Mouse (Mus musculus): ENCODE results near the gene Ice1. TPM values are rescaled to one million over a fixed set of nuclear protein-coding genes. Genes with fewer than 3 reads are reported as not detected.

Gene Ice1
- polyA plus RNA-seq, 1 experiment from 2014 or later = 20.1 TPM

DNA sequence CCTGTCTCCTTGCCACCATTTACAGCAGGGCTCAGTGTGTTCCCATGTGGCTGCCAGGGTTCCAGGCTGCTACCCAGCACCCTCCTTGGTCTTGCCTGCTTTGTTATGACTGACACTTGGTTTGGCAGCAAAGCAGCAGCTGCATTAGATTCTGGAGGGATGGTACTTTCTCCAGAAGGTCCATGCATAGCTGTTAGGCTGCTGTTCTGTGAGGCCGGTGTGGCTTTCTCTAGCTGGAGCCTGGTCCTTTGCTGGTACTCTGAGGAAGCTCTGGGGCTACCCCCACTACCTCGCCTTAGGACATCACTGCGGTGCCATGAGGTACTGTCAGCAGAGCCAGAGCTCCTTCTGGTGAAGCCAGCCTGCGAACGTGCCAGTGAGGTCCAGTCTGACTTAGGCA lies 32.1 kb downstream of the Ice1 start:
- WGBS = 96% methylated on average over 5 of the region's 5 CpGs
- ATAC-seq (ENCODE audit: insufficient number of reproducible peaks, low FRiP score) = no peak
- no peak overlapping the region for H3K4me2 ChIP-seq

DNA sequence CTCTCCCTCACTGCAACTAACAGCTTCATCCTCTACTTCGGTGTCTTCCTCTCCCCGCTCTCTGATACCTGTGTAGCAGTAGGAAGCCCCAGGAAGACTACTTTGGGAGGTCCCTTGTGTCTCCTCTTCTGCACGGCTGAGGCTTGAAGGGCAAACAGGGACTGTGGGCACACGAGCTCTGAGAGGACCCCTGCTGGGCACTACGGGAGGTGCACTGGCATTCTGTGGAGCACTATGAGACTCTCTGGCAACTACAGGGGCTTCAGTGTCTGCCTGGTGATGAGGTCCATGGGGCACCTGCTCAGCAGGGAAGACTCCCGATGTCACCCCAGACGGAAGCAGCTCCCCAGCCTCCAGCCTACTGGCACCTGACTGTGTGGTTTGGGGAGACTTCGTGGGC lies 32.7 kb downstream of the Ice1 start:
- Histone ChIP-seq H3K9ac (no peak overlapping the region), H3K27me3 (replicated peaks) (no peaks in the 10 kb centered on the region), H3K27ac (ENCODE audit: poor library complexity, severe bottlenecking) (no peak overlapping the region), H3K36me3 (peaks cover 99% of the 10 kb centered on the region), H3K9me3 (replicated peaks) (no peaks in the 10 kb centered on the region), H3K4me3 (no peak overlapping the region), H3K4me1 (replicated peaks) (no peaks in the 10 kb centered on the region), H3K4me2 (no peak overlapping the region)
- WGBS = 84% methylated on average over 8 of the region's 8 CpGs
- ATAC-seq (ENCODE audit: insufficient number of reproducible peaks, low FRiP score) = no peak

More for the DNA sequence above, 32.1 kb downstream of the Ice1 start:
- H3K9ac ChIP-seq = no peak overlapping the region
- H3K27ac ChIP-seq (ENCODE audit: poor library complexity, severe bottlenecking) = no peak overlapping the region
- H3K36me3 ChIP-seq = peaks cover 99% of the 10 kb centered on the region
- H3K9me3 ChIP-seq (replicated peaks) = no peaks in the 10 kb centered on the region
- H3K4me1 ChIP-seq (replicated peaks) = no peaks in the 10 kb centered on the region
- no peak overlapping the region for H3K4me3 ChIP-seq
- H3K27me3 ChIP-seq (replicated peaks) = no peaks in the 10 kb centered on the region

DNA sequence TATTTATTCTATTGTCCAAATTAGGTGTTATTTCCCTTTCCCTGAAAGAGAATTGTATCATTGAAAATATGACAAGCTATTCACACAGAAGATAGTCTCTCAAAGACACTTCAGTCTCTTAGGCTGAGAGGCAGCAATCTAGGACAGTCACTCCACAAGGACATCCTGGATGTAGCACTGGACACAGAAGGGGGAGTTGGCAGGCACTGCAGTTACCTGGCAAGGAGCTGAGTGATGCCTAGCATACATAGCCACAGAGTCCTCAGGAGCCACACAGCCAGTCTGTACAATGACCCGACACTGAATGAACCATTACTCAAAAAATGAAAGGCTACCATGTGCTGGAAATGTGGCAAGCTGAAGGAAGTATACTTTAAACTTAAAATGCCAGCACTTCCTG lies 35.9 kb downstream of the Ice1 start:
- Histone ChIP-seq H3K9ac (no peak overlapping the region), H3K4me2 (no peak overlapping the region), H3K4me1 (replicated peaks) (no peaks in the 10 kb centered on the region), H3K36me3 (peaks cover 88% of the 10 kb centered on the region), H3K27me3 (replicated peaks) (no peaks in the 10 kb centered on the region), H3K4me3 (no peak overlapping the region), H3K9me3 (replicated peaks) (no peaks in the 10 kb centered on the region), H3K27ac (ENCODE audit: poor library complexity, severe bottlenecking) (no peak overlapping the region)
- ATAC-seq (ENCODE audit: insufficient number of reproducible peaks, low FRiP score) = no peak
- 80% methylated on average over 1 of the region's 1 CpGs for WGBS

DNA sequence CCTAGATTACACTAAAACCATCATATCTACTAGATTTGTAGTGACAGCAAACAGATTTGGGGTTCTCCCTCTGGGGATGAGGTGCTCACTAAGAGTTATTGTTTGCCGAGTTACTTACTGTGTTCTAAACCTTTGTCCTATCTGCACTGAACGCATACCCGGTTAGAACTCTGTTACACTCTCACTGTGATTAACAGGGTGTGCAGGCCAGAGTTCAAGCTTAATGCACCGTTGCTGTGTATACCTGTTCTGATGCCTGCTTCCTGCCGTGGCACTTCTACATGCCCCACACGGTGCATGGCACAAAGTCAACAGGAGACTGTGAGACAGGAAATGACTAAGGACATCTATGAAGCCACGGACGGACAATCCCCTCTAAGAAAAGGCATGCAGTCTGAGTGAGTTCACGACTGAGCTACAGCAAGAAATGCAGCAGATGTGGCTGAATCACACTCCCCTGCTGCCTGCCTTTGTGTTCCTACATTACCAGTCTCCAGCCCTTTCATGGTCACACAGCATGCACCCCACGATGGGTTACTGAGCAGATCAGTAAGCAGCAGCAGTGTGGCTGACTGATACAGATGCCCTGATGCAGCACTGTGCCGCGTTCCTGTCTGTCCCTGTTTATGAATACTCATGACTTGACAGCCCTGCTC lies 37.3 kb downstream of the Ice1 start:
- H3K4me3 ChIP-seq = no peak overlapping the region
- WGBS = 80% methylated on average over 12 of the region's 12 CpGs
- no peak overlapping the region for H3K4me2 ChIP-seq
- no peaks in the 10 kb centered on the region for H3K9me3 ChIP-seq (replicated peaks)
- H3K4me1 ChIP-seq (replicated peaks) = no peaks in the 10 kb centered on the region
- peaks cover 86% of the 10 kb centered on the region for H3K36me3 ChIP-seq
- H3K9ac ChIP-seq = no peak overlapping the region
- no peak for ATAC-seq (ENCODE audit: insufficient number of reproducible peaks, low FRiP score)
- no peak overlapping the region for H3K27ac ChIP-seq (ENCODE audit: poor library complexity, severe bottlenecking)
- no peaks in the 10 kb centered on the region for H3K27me3 ChIP-seq (replicated peaks)

DNA sequence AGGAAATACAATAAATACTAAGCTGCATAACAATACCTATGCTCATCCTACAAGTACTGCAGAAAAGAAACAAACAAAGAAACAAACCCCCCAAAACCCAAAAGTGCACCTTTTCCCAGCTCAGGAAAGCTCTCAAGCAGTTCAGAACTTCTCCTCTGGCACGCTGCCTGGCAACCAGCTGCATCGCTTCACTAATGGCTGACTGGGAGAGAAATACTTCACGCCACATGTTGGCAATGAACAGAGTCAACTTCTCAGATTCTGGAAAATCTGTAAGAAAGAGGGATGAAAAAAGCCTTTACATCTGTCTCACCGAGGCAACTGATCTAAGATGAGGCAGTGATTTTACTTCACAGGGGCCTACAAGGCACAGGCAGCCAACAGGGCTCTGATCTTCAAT lies 38.5 kb downstream of the Ice1 start:
- Histone ChIP-seq H3K36me3 (peaks cover 86% of the 10 kb centered on the region), H3K27me3 (replicated peaks) (no peaks in the 10 kb centered on the region), H3K9ac (no peak overlapping the region), H3K4me2 (no peak overlapping the region), H3K9me3 (replicated peaks) (no peaks in the 10 kb centered on the region), H3K4me3 (no peak overlapping the region), H3K4me1 (replicated peaks) (no peaks in the 10 kb centered on the region), H3K27ac (ENCODE audit: poor library complexity, severe bottlenecking) (no peak overlapping the region)
- 85% methylated on average over 4 of the region's 4 CpGs for WGBS
- ATAC-seq (ENCODE audit: insufficient number of reproducible peaks, low FRiP score) = no peak

DNA sequence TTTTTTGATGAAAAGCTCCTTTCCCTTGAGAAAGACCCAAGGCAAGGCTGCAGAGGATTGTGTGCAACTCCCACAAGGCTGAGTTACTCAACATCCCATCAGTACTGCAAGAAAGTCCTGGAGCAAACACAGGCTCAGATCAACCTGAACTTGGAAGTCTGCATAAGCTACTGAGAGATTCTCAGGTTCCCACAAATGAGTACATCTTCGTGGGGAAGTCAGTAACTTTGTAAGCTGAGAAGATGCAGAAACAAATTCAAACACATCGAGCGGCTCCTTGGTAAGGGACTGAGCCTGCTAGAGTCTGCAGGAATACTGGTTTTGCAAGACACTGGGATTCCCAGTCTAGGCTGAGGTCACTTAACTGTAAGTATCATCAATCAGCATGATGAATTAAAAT lies 40.5 kb downstream of the Ice1 start:
- H3K27ac ChIP-seq (ENCODE audit: poor library complexity, severe bottlenecking) = no peak overlapping the region
- WGBS = 91% methylated on average over 3 of the region's 3 CpGs
- H3K36me3 ChIP-seq = peaks cover 86% of the 10 kb centered on the region

DNA sequence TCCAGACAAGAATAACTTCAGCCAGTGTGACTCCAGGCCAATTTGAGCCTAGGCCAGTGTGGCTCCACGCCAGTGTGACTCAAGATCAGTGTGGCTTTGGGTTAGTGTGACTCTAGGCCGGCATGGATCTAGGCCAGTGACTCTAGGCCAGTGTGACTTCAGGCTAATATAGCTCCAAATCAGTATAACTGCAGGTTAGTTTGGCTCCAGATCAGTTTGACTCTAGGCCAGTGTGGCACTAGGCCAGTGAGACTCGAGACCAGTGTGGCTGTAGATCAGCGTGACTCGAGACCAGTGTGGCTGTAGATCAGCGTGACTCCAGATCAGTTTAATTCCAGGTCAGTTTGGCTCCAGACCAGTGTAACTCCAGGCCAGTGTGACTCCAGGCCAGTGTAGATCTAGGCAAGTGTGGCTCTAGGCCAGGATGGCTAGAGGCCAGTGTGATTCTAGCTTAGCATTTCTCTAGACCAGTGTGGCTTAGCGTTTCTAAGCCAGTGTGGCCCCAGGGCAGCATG lies 47.1 kb downstream of the Ice1 start:
- Histone ChIP-seq H3K36me3 (peaks cover 83% of the 10 kb centered on the region), H3K27me3 (replicated peaks) (no peaks in the 10 kb centered on the region), H3K4me1 (replicated peaks) (no peaks in the 10 kb centered on the region), H3K4me2 (no peak overlapping the region), H3K4me3 (no peak overlapping the region), H3K9ac (no peak overlapping the region), H3K9me3 (replicated peaks) (no peaks in the 10 kb centered on the region), H3K27ac (ENCODE audit: poor library complexity, severe bottlenecking) (no peak overlapping the region)
- no peak for ATAC-seq (ENCODE audit: insufficient number of reproducible peaks, low FRiP score)
- WGBS = 91% methylated on average over 7 of the region's 7 CpGs

More for the DNA sequence above, 40.5 kb downstream of the Ice1 start:
- H3K27me3 ChIP-seq (replicated peaks) = no peaks in the 10 kb centered on the region
- ATAC-seq (ENCODE audit: insufficient number of reproducible peaks, low FRiP score) = no peak
- no peaks in the 10 kb centered on the region for H3K4me1 ChIP-seq (replicated peaks)
- H3K4me3 ChIP-seq = no peak overlapping the region
- H3K4me2 ChIP-seq = no peak overlapping the region
- H3K9ac ChIP-seq = no peak overlapping the region
- H3K9me3 ChIP-seq (replicated peaks) = no peaks in the 10 kb centered on the region

DNA sequence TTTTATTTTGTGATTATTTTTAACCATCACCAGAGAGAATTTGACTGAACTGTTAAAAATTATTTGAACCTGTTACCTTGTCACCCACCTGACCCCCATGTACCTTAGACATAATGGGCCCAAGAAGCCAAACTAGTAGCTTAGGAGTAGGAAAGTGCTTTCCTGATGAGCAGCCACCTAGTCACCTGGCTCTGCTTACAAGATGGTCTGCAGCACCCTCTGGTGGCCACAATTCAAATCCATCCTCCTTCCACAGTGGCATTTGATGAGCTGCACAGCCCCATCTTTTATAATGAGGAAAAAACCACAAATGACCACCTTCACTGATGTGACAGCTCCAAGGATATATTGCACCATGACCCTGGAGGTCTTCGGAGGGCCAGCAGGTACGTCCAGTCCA lies 50.5 kb downstream of the Ice1 start:
- Histone ChIP-seq H3K9ac (no peak overlapping the region), H3K4me1 (replicated peaks) (no peaks in the 10 kb centered on the region), H3K4me3 (no peak overlapping the region), H3K27ac (ENCODE audit: poor library complexity, severe bottlenecking) (no peak overlapping the region), H3K4me2 (no peak overlapping the region), H3K36me3 (peaks cover 58% of the 10 kb centered on the region), H3K9me3 (replicated peaks) (no peaks in the 10 kb centered on the region), H3K27me3 (replicated peaks) (no peaks in the 10 kb centered on the region)
- no peak for ATAC-seq (ENCODE audit: insufficient number of reproducible peaks, low FRiP score)
- WGBS = 78% methylated on average over 2 of the region's 2 CpGs

DNA sequence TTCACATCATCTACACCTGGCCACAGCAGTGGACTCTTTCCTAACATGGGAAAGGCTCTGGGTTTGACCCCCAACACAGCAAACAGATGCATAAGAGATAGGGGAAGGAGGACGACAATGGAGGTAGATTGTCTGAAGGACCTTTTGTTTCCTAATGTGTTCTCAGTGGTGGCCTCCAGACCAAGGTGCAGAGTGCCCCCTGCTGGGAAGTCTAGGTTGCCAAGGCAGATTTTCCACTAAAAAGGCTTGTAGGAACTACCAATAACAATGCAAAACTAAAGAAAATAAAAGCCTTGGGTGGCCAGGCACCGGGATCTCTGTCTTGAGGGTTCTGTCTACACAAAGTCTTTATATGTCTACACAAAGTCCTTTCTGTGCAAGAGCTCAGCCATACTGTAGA lies 54.9 kb downstream of the Ice1 start:
- H3K9ac ChIP-seq = no peak overlapping the region
- no peak overlapping the region for H3K4me3 ChIP-seq
- H3K27ac ChIP-seq (ENCODE audit: poor library complexity, severe bottlenecking) = no peak overlapping the region
- H3K36me3 ChIP-seq = peaks cover 27% of the 10 kb centered on the region
- no peaks in the 10 kb centered on the region for H3K27me3 ChIP-seq (replicated peaks)
- no peak overlapping the region for H3K4me2 ChIP-seq
- ATAC-seq (ENCODE audit: insufficient number of reproducible peaks, low FRiP score) = no peak
- WGBS = 43% methylated on average over 2 of the region's 2 CpGs
- H3K4me1 ChIP-seq (replicated peaks) = no peaks in the 10 kb centered on the region
- H3K9me3 ChIP-seq (replicated peaks) = no peaks in the 10 kb centered on the region

DNA sequence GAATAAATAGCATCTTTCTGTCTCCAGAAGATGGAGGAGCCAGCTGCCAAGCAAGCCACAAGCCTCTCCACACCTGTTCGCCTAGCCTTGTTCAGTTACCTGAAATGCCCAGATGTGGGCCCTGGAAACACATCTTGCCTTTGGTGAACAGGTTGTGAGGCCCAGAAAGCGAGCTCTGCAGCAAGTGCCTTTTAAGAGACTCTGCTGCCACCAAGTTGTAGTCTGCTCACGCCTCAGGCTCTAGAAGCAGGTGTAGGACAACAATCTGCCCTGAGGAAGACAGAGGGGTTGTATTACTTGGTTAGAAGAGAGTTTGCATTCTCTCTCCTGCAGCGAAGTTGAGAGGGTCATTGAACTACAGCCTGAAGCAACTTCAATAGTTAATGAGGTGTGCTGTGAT lies 55.9 kb downstream of the Ice1 start:
- H3K9ac ChIP-seq = no peak overlapping the region
- ATAC-seq (ENCODE audit: insufficient number of reproducible peaks, low FRiP score) = no peak
- no peak overlapping the region for H3K27ac ChIP-seq (ENCODE audit: poor library complexity, severe bottlenecking)
- H3K36me3 ChIP-seq = peaks cover 18% of the 10 kb centered on the region
- no peak overlapping the region for H3K4me2 ChIP-seq
- WGBS = 81% methylated on average over 4 of the region's 4 CpGs
- H3K27me3 ChIP-seq (replicated peaks) = no peaks in the 10 kb centered on the region
- no peaks in the 10 kb centered on the region for H3K4me1 ChIP-seq (replicated peaks)
- no peaks in the 10 kb centered on the region for H3K9me3 ChIP-seq (replicated peaks)
- no peak overlapping the region for H3K4me3 ChIP-seq

DNA sequence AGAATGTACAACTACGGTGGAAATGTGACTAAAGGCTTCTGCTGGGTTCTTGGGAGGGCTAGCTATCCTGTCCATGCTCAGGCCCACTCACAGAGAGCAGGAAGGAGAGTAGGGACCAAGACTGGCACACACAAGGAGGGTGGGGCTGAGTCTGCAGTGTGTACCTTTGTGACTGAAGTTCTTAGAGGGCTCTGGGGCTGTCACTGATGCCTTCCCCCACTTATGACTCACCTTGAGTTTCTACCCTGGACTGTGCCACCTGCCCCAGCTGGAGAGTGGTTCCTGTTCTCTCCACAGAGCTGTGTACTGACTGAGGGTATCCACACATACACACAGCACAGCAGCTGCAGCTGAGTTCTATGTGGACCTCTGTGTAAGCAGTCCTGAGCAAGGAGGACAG lies 63.2 kb downstream of the Ice1 start:
- Histone ChIP-seq H3K9me3 (replicated peaks) (no peaks in the 10 kb centered on the region), H3K27me3 (replicated peaks) (no peaks in the 10 kb centered on the region), H3K4me1 (replicated peaks) (no peaks in the 10 kb centered on the region), H3K36me3 (no peaks in the 10 kb centered on the region), H3K9ac (no peak overlapping the region), H3K27ac (ENCODE audit: poor library complexity, severe bottlenecking) (no peak overlapping the region), H3K4me2 (no peak overlapping the region), H3K4me3 (no peak overlapping the region)
- WGBS = 69% methylated on average over 1 of the region's 1 CpGs
- ATAC-seq (ENCODE audit: insufficient number of reproducible peaks, low FRiP score) = no peak

DNA sequence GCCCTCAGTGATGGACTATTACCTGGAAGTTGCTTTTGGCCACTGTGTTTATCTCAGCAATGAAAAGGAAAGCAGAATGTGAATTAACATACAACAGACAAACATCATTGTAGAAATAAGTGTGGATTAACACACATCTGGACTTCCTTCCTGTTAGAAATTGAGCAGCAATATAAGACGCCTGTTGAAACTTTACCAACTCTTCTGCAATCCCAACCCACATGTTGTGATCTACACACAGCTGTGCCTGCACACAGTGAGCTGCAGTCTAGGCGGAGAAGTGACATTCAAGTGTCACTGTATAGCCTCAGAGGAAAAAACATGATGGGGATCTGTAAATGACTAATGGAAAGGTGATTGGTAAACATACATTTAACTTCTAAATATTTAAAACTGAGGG lies 69.5 kb downstream of the Ice1 start:
- H3K9ac ChIP-seq = no peak overlapping the region
- H3K9me3 ChIP-seq (replicated peaks) = no peaks in the 10 kb centered on the region
- H3K27me3 ChIP-seq (replicated peaks) = no peaks in the 10 kb centered on the region
- 70% methylated on average over 2 of the region's 2 CpGs for WGBS
- no peaks in the 10 kb centered on the region for H3K36me3 ChIP-seq
- H3K4me2 ChIP-seq = no peak overlapping the region
- no peaks in the 10 kb centered on the region for H3K4me1 ChIP-seq (replicated peaks)
- H3K27ac ChIP-seq (ENCODE audit: poor library complexity, severe bottlenecking) = no peak overlapping the region
- ATAC-seq (ENCODE audit: insufficient number of reproducible peaks, low FRiP score) = no peak
- H3K4me3 ChIP-seq = no peak overlapping the region

Data from heart, embryonic 12.5 days (tissue).